Mouse (Mus musculus) stomach, embryonic 16.5 days (tissue): Measurements from ENCODE around the gene Kars. TPM values are rescaled to one million over a fixed set of nuclear protein-coding genes. Genes with fewer than 3 reads are reported as not detected.

Source experiments
- ATAC-seq: fragments of 200-750 bp; cut with Nextera tagmentation; 2 replicates; pipeline ENCODE4 v1.8.0; 2017; ENCODE audit warnings: moderate number of reproducible peaks, moderate TSS enrichment; ENCODE audit not compliant: insufficient read depth, low FRiP score
- H3K27ac ChIP-seq: fragments of 300-500 bp; sonication (generic); 2 replicates; pipeline ENCODE4 v1.5.1; 2014; ENCODE audit warnings: low read length
- H3K27me3 ChIP-seq: fragments of 300-500 bp; sonication (generic); 2 replicates; pipeline ENCODE4 v1.6.1; 2014; ENCODE audit warnings: low read length, control low read depth, mixed read lengths; ENCODE audit not compliant: control insufficient read depth, insufficient read depth
- H3K36me3 ChIP-seq: fragments of 300-500 bp; sonication (generic); 2 replicates; pipeline ENCODE4 v1.6.1; 2014; ENCODE audit warnings: low read length; ENCODE audit not compliant: control insufficient read depth, insufficient read depth
- H3K4me1 ChIP-seq: fragments of 300-500 bp; sonication (generic); 2 replicates; pipeline ENCODE4 v1.6.1; 2014; ENCODE audit warnings: low read length, control low read depth, mixed read lengths; ENCODE audit not compliant: control insufficient read depth, insufficient read depth
- H3K4me2 ChIP-seq: fragments of 300-500 bp; sonication (generic); 2 replicates; pipeline ENCODE4 v1.6.1; 2014; ENCODE audit warnings: low read depth, low read length, mixed read lengths
- H3K4me3 ChIP-seq: fragments of 300-500 bp; sonication (generic); replicated peaks from 2 replicates; pipeline ENCODE4 v1.5.1; 2014; ENCODE audit warnings: mild to moderate bottlenecking, low read length
- H3K9ac ChIP-seq: fragments of 300-500 bp; sonication (generic); 2 replicates; pipeline ENCODE4 v1.6.1; 2014; ENCODE audit warnings: low read length
- H3K9me3 ChIP-seq: fragments of 300-500 bp; sonication (generic); replicated peaks from 2 replicates; pipeline ENCODE4 v1.6.1; 2016; ENCODE audit warnings: low read length, control low read depth; ENCODE audit not compliant: control insufficient read depth
- WGBS: fragments of 180-500 bp; shearing (Covaris S2); extraction: QIAGEN DNeasy Blood & Tissue Kit; methylation state at CpG from one replicate; pipeline ENCODE4 v1.1.7; 2014; 5-methylcytosine and 5-hydroxymethylcytosine counted together
- polyA plus RNA-seq: library from polyadenylated mRNA; unstranded; fragments of >200 nt; fragmentation: Nextera tagmentation; extraction: Ambion mirVana; gene quantifications from 2 replicates; pipeline ENCODE4 v1.2.1, GENCODE M21; 2015

Kars gene
- polyA plus RNA-seq, 1 experiment from 2014 or later: 181 TPM

GRCm38 (mm10) chr8:111960591-111961321 lies 50.4 kb downstream of the Kars start:
- H3K27ac ChIP-seq: no peak overlapping the region
- 73% methylated on average over 15 of the region's 15 CpGs for WGBS
- no peaks in the 10 kb centered on the region for H3K27me3 ChIP-seq
- ATAC-seq: no peak
- no peak overlapping the region for H3K9ac ChIP-seq
- H3K4me1 ChIP-seq: no peaks in the 10 kb centered on the region
- no peak overlapping the region for H3K4me3 ChIP-seq
- H3K9me3 ChIP-seq: no peaks in the 10 kb centered on the region
- peaks cover 3% of the 10 kb centered on the region; the same call in 1 of the 2 replicates for H3K36me3 ChIP-seq
- no peak overlapping the region for H3K4me2 ChIP-seq

DNA sequence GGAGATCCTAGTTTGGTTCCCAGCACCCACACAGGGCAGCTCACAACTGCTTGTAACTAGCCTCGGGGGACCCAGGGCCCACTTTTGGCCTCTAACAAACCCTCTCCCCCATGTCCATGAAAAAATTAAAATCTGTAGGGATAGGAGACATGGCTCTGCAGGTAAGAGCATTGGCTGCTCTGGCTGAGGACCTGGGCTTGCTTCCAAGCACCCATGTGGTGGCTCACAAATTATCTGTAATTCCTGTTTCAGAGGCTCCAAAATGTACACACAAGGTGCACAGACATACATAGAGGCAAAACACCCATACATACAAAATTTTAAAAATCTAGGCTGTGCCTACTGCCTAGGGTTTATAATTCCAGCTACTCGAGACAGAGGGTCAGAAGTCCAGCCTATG lies 53.9 kb downstream of the Kars start:
- H3K36me3 ChIP-seq: peaks cover 11% of the 10 kb centered on the region; the same call in 1 of the 2 replicates
- 92% methylated on average over 2 of the region's 2 CpGs for WGBS

GRCm38 (mm10) chr8:111955879-111956278 lies 55.2 kb downstream of the Kars start:
- H3K9me3 ChIP-seq: no peaks in the 10 kb centered on the region
- no peak for ATAC-seq

More for the DNA sequence above, 53.9 kb downstream of the Kars start:
- H3K9ac ChIP-seq: no peak overlapping the region
- H3K4me1 ChIP-seq: no peaks in the 10 kb centered on the region
- H3K4me2 ChIP-seq: no peak overlapping the region
- ATAC-seq: no peak
- no peak overlapping the region for H3K27ac ChIP-seq
- no peak overlapping the region for H3K4me3 ChIP-seq
- no peaks in the 10 kb centered on the region for H3K9me3 ChIP-seq
- H3K27me3 ChIP-seq: no peaks in the 10 kb centered on the region

GRCm38 (mm10) chr8:111954844-111955594 lies 56.1 kb downstream of the Kars start:
- peaks cover 11% of the 10 kb centered on the region; the same call in 1 of the 2 replicates for H3K36me3 ChIP-seq
- no peak overlapping the region for H3K9ac ChIP-seq
- no peaks in the 10 kb centered on the region for H3K4me1 ChIP-seq
- no peak overlapping the region for H3K4me3 ChIP-seq
- no peaks in the 10 kb centered on the region for H3K27me3 ChIP-seq
- WGBS: 79% methylated on average over 4 of the region's 4 CpGs
- no peak overlapping the region for H3K4me2 ChIP-seq
- no peak overlapping the region for H3K27ac ChIP-seq
- no peaks in the 10 kb centered on the region for H3K9me3 ChIP-seq
- ATAC-seq: no peak

More at GRCm38 (mm10) chr8:111955879-111956278, 55.2 kb downstream of the Kars start:
- Histone ChIP-seq H3K4me1 (no peaks in the 10 kb centered on the region), H3K27ac (no peak overlapping the region), H3K9ac (no peak overlapping the region), H3K4me3 (no peak overlapping the region), H3K27me3 (no peaks in the 10 kb centered on the region), H3K4me2 (no peak overlapping the region), H3K36me3 (peaks cover 11% of the 10 kb centered on the region; the same call in 1 of the 2 replicates)
- 89% methylated on average over 5 of the region's 5 CpGs for WGBS

GRCm38 (mm10) chr8:111951936-111952335 lies 59.2 kb downstream of the Kars start:
- no peak overlapping the region for H3K4me3 ChIP-seq
- ATAC-seq: no peak
- H3K27me3 ChIP-seq: no peaks in the 10 kb centered on the region
- peaks cover 11% of the 10 kb centered on the region; the same call in 1 of the 2 replicates for H3K36me3 ChIP-seq
- no peak overlapping the region for H3K9ac ChIP-seq
- H3K9me3 ChIP-seq: no peaks in the 10 kb centered on the region
- no peak overlapping the region for H3K27ac ChIP-seq
- no peaks in the 10 kb centered on the region for H3K4me1 ChIP-seq
- WGBS: 95% methylated on average over 5 of the region's 5 CpGs
- no peak overlapping the region for H3K4me2 ChIP-seq

- H3K9me3 ChIP-seq: no peaks in the 10 kb centered on the region
- no peak overlapping the region for H3K9ac ChIP-seq
- H3K27ac ChIP-seq: no peak overlapping the region
- no peak for ATAC-seq
- H3K4me1 ChIP-seq: no peaks in the 10 kb centered on the region
- peaks cover 8% of the 10 kb centered on the region; the same call in 1 of the 2 replicates for H3K36me3 ChIP-seq
- no peak overlapping the region for H3K4me2 ChIP-seq
- no peak overlapping the region for H3K4me3 ChIP-seq
- H3K27me3 ChIP-seq: no peaks in the 10 kb centered on the region
- 92% methylated on average over 7 of the region's 7 CpGs for WGBS
These were observed 59.8 kb downstream of the Kars start for GRCm38 (mm10) chr8:111951317-111951716.

GRCm38 (mm10) chr8:111950846-111951245 lies 60.3 kb downstream of the Kars start:
- Histone ChIP-seq H3K4me3 (no peak overlapping the region), H3K27me3 (no peaks in the 10 kb centered on the region), H3K36me3 (peaks cover 8% of the 10 kb centered on the region; the same call in 1 of the 2 replicates), H3K4me1 (no peaks in the 10 kb centered on the region), H3K4me2 (no peak overlapping the region), H3K27ac (no peak overlapping the region), H3K9ac (no peak overlapping the region), H3K9me3 (no peaks in the 10 kb centered on the region)
- ATAC-seq: no peak
- WGBS: 88% methylated on average over 3 of the region's 3 CpGs

GRCm38 (mm10) chr8:111947954-111948353 lies 63.2 kb downstream of the Kars start:
- H3K4me1 ChIP-seq: no peaks in the 10 kb centered on the region
- H3K4me2 ChIP-seq: no peak overlapping the region
- ATAC-seq: no peak
- H3K9me3 ChIP-seq: no peaks in the 10 kb centered on the region
- no peak overlapping the region for H3K27ac ChIP-seq
- 88% methylated on average over 8 of the region's 8 CpGs for WGBS
- no peak overlapping the region for H3K9ac ChIP-seq
- peaks cover 6% of the 10 kb centered on the region; the same call in 1 of the 2 replicates for H3K36me3 ChIP-seq
- H3K4me3 ChIP-seq: no peak overlapping the region
- H3K27me3 ChIP-seq: no peaks in the 10 kb centered on the region

GRCm38 (mm10) chr8:111947144-111947543 lies 64.0 kb downstream of the Kars start:
- H3K4me3 ChIP-seq: no peak overlapping the region
- H3K9ac ChIP-seq: no peak overlapping the region
- no peaks in the 10 kb centered on the region for H3K4me1 ChIP-seq
- H3K36me3 ChIP-seq: 0 out of 2 replicates have a peak, but pooled peaks cover 4% of the 10 kb centered on the region
- no peaks in the 10 kb centered on the region for H3K27me3 ChIP-seq
- WGBS: 75% methylated on average over 2 of the region's 2 CpGs
- H3K9me3 ChIP-seq: no peaks in the 10 kb centered on the region
- no peak overlapping the region for H3K27ac ChIP-seq
- no peak for ATAC-seq
- no peak overlapping the region for H3K4me2 ChIP-seq
